Mouse (Mus musculus) forebrain, embryonic 12.5 days (tissue): Measurements from ENCODE around the gene Rnf141. TPM values are rescaled to one million over a fixed set of nuclear protein-coding genes. Genes with fewer than 3 reads are reported as not detected.

Experiments
- ATAC-seq: fragments of 200-750 bp; cut with Nextera tagmentation; 2 replicates; pipeline ENCODE4 v1.8.0; 2017; ENCODE audit warnings: moderate TSS enrichment; ENCODE audit not compliant: low FRiP score
- H3K27ac ChIP-seq: fragments of 300-500 bp; sonication (generic); 2 replicates; pipeline ENCODE4 v1.5.1; 2016; ENCODE audit warnings: mild to moderate bottlenecking
- H3K27me3 ChIP-seq: fragments of 300-500 bp; sonication (generic); 2 replicates; pipeline ENCODE4 v1.6.1; 2016; ENCODE audit warnings: mild to moderate bottlenecking
- H3K36me3 ChIP-seq: fragments of 300-500 bp; sonication (generic); replicated peaks from 2 replicates; pipeline ENCODE4 v1.6.1; 2016; ENCODE audit warnings: mild to moderate bottlenecking
- H3K4me1 ChIP-seq: fragments of 300-500 bp; sonication (generic); 2 replicates; pipeline ENCODE4 v1.6.1; 2016
- H3K4me2 ChIP-seq: fragments of 300-500 bp; sonication (generic); 2 replicates; pipeline ENCODE4 v1.6.1; 2016; ENCODE audit warnings: mild to moderate bottlenecking, moderate library complexity
- H3K4me3 ChIP-seq: fragments of 300-500 bp; sonication (generic); replicated peaks from 2 replicates; pipeline ENCODE4 v1.5.1; 2016; ENCODE audit warnings: mild to moderate bottlenecking
- H3K9ac ChIP-seq: fragments of 300-500 bp; sonication (generic); 2 replicates; pipeline ENCODE4 v1.6.1; 2016; ENCODE audit warnings: mild to moderate bottlenecking
- H3K9me3 ChIP-seq: fragments of 300-500 bp; sonication (generic); 2 replicates; pipeline ENCODE4 v1.6.1; 2016
- WGBS: fragments of 180-500 bp; shearing (Covaris S2); methylation state at CpG from one replicate; pipeline ENCODE4 v1.1.7; 2016; 5-methylcytosine and 5-hydroxymethylcytosine counted together
- polyA plus RNA-seq: library from polyadenylated mRNA; unstranded; fragments of >200 nt; fragmentation: Nextera tagmentation; extraction: Ambion mirVana; gene quantifications from 2 replicates; pipeline ENCODE4 v1.2.1, GENCODE M21; 2016

Rnf141 gene
- polyA plus RNA-seq, 1 experiment from 2014 or later, result 29.1 TPM

GRCm38 (mm10) chr7:110855604-110856003, 11.3 kb upstream of the Rnf141 start:
- ATAC-seq, result no peak
- Histone ChIP-seq H3K4me1 (no peaks in the 10 kb centered on the region), H3K9me3 (no peaks in the 10 kb centered on the region), H3K36me3 (no peaks in the 10 kb centered on the region), H3K9ac (no peak overlapping the region), H3K4me2 (no peak overlapping the region), H3K27me3 (no peaks in the 10 kb centered on the region), H3K4me3 (no peak overlapping the region), H3K27ac (no peak overlapping the region)
- WGBS, result 68% methylated on average over 1 of the region's 1 CpGs

DNA sequence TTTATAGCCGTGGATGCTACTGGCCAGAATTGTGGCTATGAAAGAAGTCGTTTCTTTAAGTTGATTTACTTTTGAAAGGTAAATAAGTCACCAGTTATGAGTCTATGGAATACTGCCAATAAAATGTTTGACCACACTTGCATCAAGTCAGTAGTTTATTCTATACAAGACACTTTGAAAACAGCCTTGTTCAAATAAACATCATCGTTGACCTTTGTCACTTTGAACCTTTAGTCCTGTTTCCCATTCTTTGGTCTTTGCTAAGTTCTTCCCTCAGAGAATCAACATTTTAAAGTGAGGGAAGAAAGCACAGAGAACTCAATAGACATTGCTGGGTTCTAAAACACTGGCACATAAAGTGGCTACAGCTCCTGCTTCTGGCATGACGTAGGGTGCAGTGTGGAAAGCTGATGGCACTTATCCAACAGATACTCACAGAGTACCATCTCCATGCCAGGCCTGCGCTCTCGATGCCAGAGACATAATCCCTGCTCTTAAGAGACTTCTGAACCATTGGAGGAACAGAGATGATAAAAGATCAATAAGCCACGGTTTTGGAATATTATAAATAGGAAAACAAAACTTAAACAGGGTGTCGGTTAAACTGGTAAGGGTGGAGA, 10.8 kb upstream of the Rnf141 start:
- no peaks in the 10 kb centered on the region for H3K36me3 ChIP-seq
- no peak for ATAC-seq
- 87% methylated on average over 8 of the region's 8 CpGs for WGBS

DNA sequence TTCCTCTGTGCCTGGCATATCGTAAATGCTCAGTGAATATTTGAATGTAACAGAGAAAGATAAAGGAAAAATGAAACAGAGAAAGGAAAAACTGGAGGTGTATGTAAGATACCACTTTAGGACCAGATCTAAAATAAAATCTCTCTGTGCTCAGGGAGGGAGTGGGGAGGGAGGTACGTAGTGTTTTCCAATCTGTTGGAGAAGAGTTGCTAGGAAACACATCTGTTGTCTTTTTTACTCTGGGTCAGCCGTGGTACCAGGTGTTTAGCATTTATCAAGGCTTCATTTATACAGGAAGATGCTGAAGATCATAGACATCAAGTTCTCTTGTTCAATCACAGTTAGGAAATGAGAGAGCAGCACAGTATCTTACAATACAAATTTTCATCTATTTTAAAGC, 10.3 kb upstream of the Rnf141 start:
- WGBS, result 76% methylated on average over 3 of the region's 3 CpGs
- no peaks in the 10 kb centered on the region for H3K4me1 ChIP-seq
- no peak for ATAC-seq
- no peaks in the 10 kb centered on the region for H3K9me3 ChIP-seq
- no peak overlapping the region for H3K9ac ChIP-seq
- no peak overlapping the region for H3K27ac ChIP-seq
- no peaks in the 10 kb centered on the region for H3K36me3 ChIP-seq
- no peak overlapping the region for H3K4me3 ChIP-seq
- no peaks in the 10 kb centered on the region for H3K27me3 ChIP-seq
- H3K4me2 ChIP-seq, result no peak overlapping the region

More for the DNA sequence above, 10.8 kb upstream of the Rnf141 start:
- Histone ChIP-seq H3K27ac (no peak overlapping the region), H3K4me1 (no peaks in the 10 kb centered on the region), H3K4me3 (no peak overlapping the region), H3K9me3 (no peaks in the 10 kb centered on the region), H3K9ac (no peak overlapping the region), H3K27me3 (no peaks in the 10 kb centered on the region), H3K4me2 (no peak overlapping the region)

GRCm38 (mm10) chr7:110853611-110854010, 9.4 kb upstream of the Rnf141 start:
- no peak for ATAC-seq
- Histone ChIP-seq H3K36me3 (no peaks in the 10 kb centered on the region), H3K9me3 (no peaks in the 10 kb centered on the region), H3K9ac (no peak overlapping the region), H3K4me2 (no peak overlapping the region), H3K27me3 (no peaks in the 10 kb centered on the region), H3K27ac (no peak overlapping the region), H3K4me3 (no peak overlapping the region), H3K4me1 (no peaks in the 10 kb centered on the region)
- 72% methylated on average over 10 of the region's 10 CpGs for WGBS

DNA sequence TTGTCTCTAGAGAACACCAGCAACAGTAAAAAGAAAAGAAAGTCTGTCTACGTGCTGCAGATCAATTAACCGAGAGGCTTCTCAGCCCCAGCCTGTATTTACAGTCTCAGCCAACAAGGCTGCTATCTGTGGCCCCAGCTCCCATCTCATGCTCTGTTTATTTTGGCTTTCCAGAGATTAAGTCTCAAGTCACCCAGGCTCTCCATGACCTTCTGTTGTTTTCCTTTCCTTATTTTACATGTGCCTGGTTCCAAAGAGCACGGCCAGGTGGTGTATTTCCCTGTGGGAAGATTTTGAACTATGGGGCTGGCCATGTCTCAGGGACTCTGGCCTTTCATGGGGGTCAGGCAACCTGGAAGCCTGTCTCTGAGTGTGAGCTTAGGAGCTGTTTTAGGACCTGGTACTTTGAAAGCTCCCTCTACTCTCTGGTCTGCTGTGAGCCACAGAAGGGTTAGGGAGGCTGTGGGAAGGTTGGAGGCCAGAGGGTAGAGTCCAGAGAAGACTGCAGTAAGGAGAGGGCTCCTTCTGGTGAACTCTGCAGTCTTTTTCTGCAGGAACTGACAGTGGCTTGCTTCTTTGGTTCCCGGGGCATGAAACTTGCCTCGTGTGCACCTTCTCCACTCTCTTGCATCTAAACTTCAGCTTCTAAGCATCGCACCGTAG, 7.4 kb upstream of the Rnf141 start:
- no peaks in the 10 kb centered on the region for H3K9me3 ChIP-seq
- no peaks in the 10 kb centered on the region for H3K36me3 ChIP-seq
- H3K4me3 ChIP-seq, result no peak overlapping the region
- no peak overlapping the region for H3K27ac ChIP-seq
- WGBS, result 86% methylated on average over 7 of the region's 7 CpGs
- no peak for ATAC-seq
- no peaks in the 10 kb centered on the region for H3K27me3 ChIP-seq
- no peak overlapping the region for H3K4me2 ChIP-seq
- no peaks in the 10 kb centered on the region for H3K4me1 ChIP-seq
- no peak overlapping the region for H3K9ac ChIP-seq

DNA sequence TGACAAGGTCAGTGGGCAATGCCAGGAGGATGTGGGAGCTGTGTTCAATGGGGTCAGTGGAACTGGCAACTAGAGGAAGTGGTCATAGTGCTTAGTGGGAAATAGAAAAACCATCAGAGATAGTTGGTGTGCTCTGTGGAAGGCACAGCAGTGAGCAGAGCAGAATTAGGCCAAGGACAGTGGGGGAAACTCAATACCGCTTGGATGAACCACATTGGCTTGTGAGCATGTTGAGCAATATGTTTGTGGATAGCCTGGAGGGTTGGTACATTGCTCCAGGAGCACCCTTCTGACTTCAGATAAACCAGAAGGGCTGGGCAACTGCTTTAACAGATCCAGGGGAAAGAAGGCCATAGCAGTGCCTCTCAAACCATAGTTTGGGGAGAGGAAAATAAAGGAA, 4.1 kb upstream of the Rnf141 start:
- H3K9me3 ChIP-seq, result 0 out of 2 replicates have a peak, but pooled peaks cover 4% of the 10 kb centered on the region
- no peak overlapping the region for H3K4me3 ChIP-seq
- H3K4me2 ChIP-seq, result no peak overlapping the region
- no peaks in the 10 kb centered on the region for H3K27me3 ChIP-seq
- H3K27ac ChIP-seq, result no peak overlapping the region
- ATAC-seq, result no peak
- 100% methylated on average over 1 of the region's 1 CpGs for WGBS
- H3K9ac ChIP-seq, result no peak overlapping the region
- H3K4me1 ChIP-seq, result peaks cover 5% of the 10 kb centered on the region; the same call in 1 of the 2 replicates
- no peaks in the 10 kb centered on the region for H3K36me3 ChIP-seq

GRCm38 (mm10) chr7:110847321-110847720, 3.1 kb upstream of the Rnf141 start:
- Histone ChIP-seq H3K4me3 (no peak overlapping the region), H3K9me3 (0 out of 2 replicates have a peak, but pooled peaks cover 4% of the 10 kb centered on the region), H3K4me2 (no peak overlapping the region), H3K4me1 (peaks cover 10% of the 10 kb centered on the region), H3K27ac (no peak overlapping the region), H3K9ac (no peak overlapping the region), H3K27me3 (no peaks in the 10 kb centered on the region), H3K36me3 (no peaks in the 10 kb centered on the region)
- 84% methylated on average over 2 of the region's 2 CpGs for WGBS
- ATAC-seq, result no peak

- H3K4me2 ChIP-seq, result no peak overlapping the region
- ATAC-seq, result no peak
- peaks cover 10% of the 10 kb centered on the region for H3K4me1 ChIP-seq
- no peaks in the 10 kb centered on the region for H3K27me3 ChIP-seq
- 85% methylated on average over 4 of the region's 4 CpGs for WGBS
- no peak overlapping the region for H3K9ac ChIP-seq
- H3K9me3 ChIP-seq, result no peaks in the 10 kb centered on the region
- no peak overlapping the region for H3K27ac ChIP-seq
- no peaks in the 10 kb centered on the region for H3K36me3 ChIP-seq
- no peak overlapping the region for H3K4me3 ChIP-seq
Observed at GRCm38 (mm10) chr7:110840332-110840731, 3.9 kb downstream of the Rnf141 start.

- H3K27ac ChIP-seq, result no peak overlapping the region
- ATAC-seq, result no peak
- no peaks in the 10 kb centered on the region for H3K27me3 ChIP-seq
- H3K4me2 ChIP-seq, result no peak overlapping the region
- H3K4me1 ChIP-seq, result no peaks in the 10 kb centered on the region
- H3K9ac ChIP-seq, result no peak overlapping the region
- H3K36me3 ChIP-seq, result peaks cover 23% of the 10 kb centered on the region; the same call in 1 of the 2 replicates
- H3K4me3 ChIP-seq, result no peak overlapping the region
- no peaks in the 10 kb centered on the region for H3K9me3 ChIP-seq
- 73% methylated on average over 3 of the region's 3 CpGs for WGBS
Observed at GRCm38 (mm10) chr7:110834522-110834921, 9.7 kb downstream of the Rnf141 start.

- H3K36me3 ChIP-seq, result peaks cover 28% of the 10 kb centered on the region
Observed at GRCm38 (mm10) chr7:110834018-110834417, 10.2 kb downstream of the Rnf141 start.

DNA sequence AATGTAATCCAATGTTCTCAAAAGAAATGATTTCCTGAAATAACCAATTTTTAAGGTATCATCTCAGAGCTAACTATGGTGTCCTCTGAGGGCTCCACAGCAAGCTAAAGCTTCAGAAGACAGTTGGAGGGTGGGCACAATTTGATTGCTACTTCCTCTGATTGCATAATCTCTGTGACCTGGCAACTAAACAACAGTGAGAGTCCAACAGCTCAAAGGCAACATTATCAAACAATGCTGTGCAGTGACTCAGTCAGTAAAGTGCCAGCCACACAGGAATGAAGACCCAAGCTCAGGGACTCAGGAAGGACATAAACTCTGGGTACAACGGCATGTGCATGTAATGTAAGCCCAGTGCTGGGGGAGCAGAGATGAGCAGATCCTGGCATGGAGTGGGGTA, 11.2 kb downstream of the Rnf141 start:
- Histone ChIP-seq H3K4me1 (no peaks in the 10 kb centered on the region), H3K27ac (no peak overlapping the region), H3K4me2 (no peak overlapping the region), H3K4me3 (no peak overlapping the region), H3K9me3 (no peaks in the 10 kb centered on the region), H3K9ac (no peak overlapping the region), H3K27me3 (no peaks in the 10 kb centered on the region), H3K36me3 (peaks cover 31% of the 10 kb centered on the region)
- no peak for ATAC-seq
- WGBS, result 96% methylated on average over 1 of the region's 1 CpGs

More at GRCm38 (mm10) chr7:110834018-110834417, 10.2 kb downstream of the Rnf141 start:
- Histone ChIP-seq H3K27ac (no peak overlapping the region), H3K27me3 (no peaks in the 10 kb centered on the region), H3K4me3 (no peak overlapping the region), H3K9ac (no peak overlapping the region), H3K9me3 (no peaks in the 10 kb centered on the region), H3K4me2 (no peak overlapping the region), H3K4me1 (no peaks in the 10 kb centered on the region)
- WGBS, result 91% methylated on average over 1 of the region's 1 CpGs
- no peak for ATAC-seq

DNA sequence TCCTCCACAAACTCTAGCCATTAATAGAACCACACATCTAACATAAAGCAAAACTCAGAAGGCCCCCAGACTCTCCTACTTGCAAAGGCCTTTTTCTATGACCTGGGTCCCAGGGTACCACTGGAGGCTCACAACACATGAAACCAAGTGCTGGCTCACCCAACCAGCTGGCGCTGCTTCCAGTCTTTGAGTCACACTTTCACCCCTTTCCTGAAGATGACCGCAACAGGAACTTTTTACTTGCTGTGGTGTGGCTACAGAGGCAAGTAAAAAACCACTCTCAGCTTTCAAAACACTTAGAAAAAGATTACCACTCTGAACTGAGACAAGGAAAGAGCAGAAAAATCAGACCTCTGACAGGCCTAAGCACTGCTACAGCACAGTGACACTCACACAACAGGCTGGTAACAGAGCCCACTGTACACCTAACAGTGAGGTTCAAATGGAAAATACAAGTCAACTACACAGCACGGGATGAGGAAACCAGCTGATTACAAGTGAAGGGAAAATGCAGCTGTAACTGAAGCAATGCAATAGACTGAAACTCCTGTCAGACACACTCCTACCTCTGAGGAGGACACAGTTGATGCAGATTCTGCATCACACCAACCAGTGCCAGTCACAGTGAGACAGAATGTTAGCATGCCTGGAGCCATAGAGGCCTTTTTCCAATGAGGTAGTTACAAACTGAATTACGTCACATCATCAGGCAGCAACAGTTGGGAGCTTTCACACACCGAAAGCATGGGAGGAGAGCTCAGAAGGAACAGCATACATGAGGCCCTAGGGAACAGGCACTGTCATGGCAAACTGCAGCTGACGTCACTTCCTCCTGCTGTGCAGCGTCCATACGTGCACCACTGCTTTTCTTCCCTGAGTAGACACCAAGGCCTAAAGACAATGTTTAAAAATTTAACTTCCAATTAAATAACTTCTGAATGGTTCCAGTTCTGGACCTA, 20.0 kb downstream of the Rnf141 start:
- H3K27me3 ChIP-seq, result no peaks in the 10 kb centered on the region
- no peaks in the 10 kb centered on the region for H3K4me1 ChIP-seq
- no peak overlapping the region for H3K27ac ChIP-seq
- no peak overlapping the region for H3K9ac ChIP-seq
- no peak overlapping the region for H3K4me2 ChIP-seq
- H3K4me3 ChIP-seq, result no peak overlapping the region
- H3K9me3 ChIP-seq, result no peaks in the 10 kb centered on the region
- H3K36me3 ChIP-seq, result peaks cover 19% of the 10 kb centered on the region
- 92% methylated on average over 8 of the region's 8 CpGs for WGBS
- ATAC-seq, result no peak
